Mouse (Mus musculus) heart, embryonic 12.5 days (tissue): ENCODE data around the gene Kif5c. TPM values are rescaled to one million over a fixed set of nuclear protein-coding genes. Genes with fewer than 3 reads are reported as not detected.

Source experiments
- ATAC-seq: fragments of 200-750 bp; cut with Nextera tagmentation; 2 replicates; pipeline ENCODE4 v1.8.0; 2017; ENCODE audit warnings: moderate TSS enrichment, moderate library complexity; ENCODE audit not compliant: insufficient number of reproducible peaks, low FRiP score
- H3K27ac ChIP-seq: fragments of 300-500 bp; sonication (generic); 2 replicates; pipeline ENCODE4 v1.5.1; 2016; ENCODE audit warnings: mild to moderate bottlenecking, moderate library complexity; ENCODE audit not compliant: poor library complexity, severe bottlenecking
- H3K27me3 ChIP-seq: fragments of 300-500 bp; sonication (generic); replicated peaks from 2 replicates; pipeline ENCODE4 v1.6.1; 2016; ENCODE audit warnings: mild to moderate bottlenecking, moderate library complexity
- H3K36me3 ChIP-seq: fragments of 300-500 bp; sonication (generic); 2 replicates; pipeline ENCODE4 v1.6.1; 2016; ENCODE audit warnings: mild to moderate bottlenecking, moderate library complexity
- H3K4me1 ChIP-seq: fragments of 300-500 bp; sonication (generic); replicated peaks from 2 replicates; pipeline ENCODE4 v1.6.1; 2016; ENCODE audit warnings: mild to moderate bottlenecking
- H3K4me2 ChIP-seq: fragments of 300-500 bp; sonication (generic); 2 replicates; pipeline ENCODE4 v1.6.1; 2016; ENCODE audit warnings: mild to moderate bottlenecking, moderate library complexity
- H3K4me3 ChIP-seq: fragments of 300-500 bp; sonication (generic); 2 replicates; pipeline ENCODE4 v1.5.1; 2016; ENCODE audit warnings: mild to moderate bottlenecking
- H3K9ac ChIP-seq: fragments of 300-500 bp; sonication (generic); 2 replicates; pipeline ENCODE4 v1.6.1; 2016; ENCODE audit warnings: mild to moderate bottlenecking, moderate library complexity
- H3K9me3 ChIP-seq: fragments of 300-500 bp; sonication (generic); replicated peaks from 2 replicates; pipeline ENCODE4 v1.6.1; 2016; ENCODE audit warnings: mild to moderate bottlenecking, moderate library complexity
- WGBS: fragments of 180-500 bp; shearing (Covaris S2); methylation state at CpG from one replicate; pipeline ENCODE4 v1.1.7; 2016; 5-methylcytosine and 5-hydroxymethylcytosine counted together
- polyA plus RNA-seq: library from polyadenylated mRNA; unstranded; fragments of >200 nt; fragmentation: Nextera tagmentation; extraction: Ambion mirVana; gene quantifications from 2 replicates; pipeline ENCODE4 v1.2.1, GENCODE M21; 2016

The Kif5c gene
- polyA plus RNA-seq, 1 experiment from 2014 or later = 1.2 TPM

- H3K4me3 ChIP-seq = no peak overlapping the region
- no peak overlapping the region for H3K9ac ChIP-seq
- H3K36me3 ChIP-seq = no peaks in the 10 kb centered on the region
- no peaks in the 10 kb centered on the region for H3K9me3 ChIP-seq
- H3K27ac ChIP-seq = no peak overlapping the region
- 58% methylated on average over 1 of the region's 1 CpGs for WGBS
- ATAC-seq = no peak
- H3K4me2 ChIP-seq = no peak overlapping the region
- no peaks in the 10 kb centered on the region for H3K27me3 ChIP-seq
- H3K4me1 ChIP-seq = peaks cover 13% of the 10 kb centered on the region
Observed at GRCm38 (mm10) chr2:49651737-49652136, 32.6 kb downstream of the Kif5c start.

GRCm38 (mm10) chr2:49654606-49655005, 35.5 kb downstream of the Kif5c start:
- Histone ChIP-seq H3K36me3 (no peaks in the 10 kb centered on the region), H3K4me2 (no peak overlapping the region), H3K9ac (no peak overlapping the region), H3K9me3 (no peaks in the 10 kb centered on the region), H3K27ac (no peak overlapping the region), H3K4me3 (no peak overlapping the region), H3K4me1 (no peaks in the 10 kb centered on the region), H3K27me3 (no peaks in the 10 kb centered on the region)
- whole genome bisulfite sequencing = 80% methylated on average over 10 of the region's 10 CpGs
- no peak for ATAC-seq

- WGBS = 74% methylated on average over 11 of the region's 11 CpGs
- H3K27ac ChIP-seq = no peak overlapping the region
- no peak for ATAC-seq
Observed at GRCm38 (mm10) chr2:49655195-49655873, 36.2 kb downstream of the Kif5c start.

GRCm38 (mm10) chr2:49655874-49656195, 36.7 kb downstream of the Kif5c start:
- WGBS = 75% methylated on average over 3 of the region's 3 CpGs
- Histone ChIP-seq H3K4me3 (no peak overlapping the region), H3K9me3 (no peaks in the 10 kb centered on the region), H3K4me2 (no peak overlapping the region), H3K27me3 (no peaks in the 10 kb centered on the region), H3K27ac (no peak overlapping the region), H3K36me3 (no peaks in the 10 kb centered on the region), H3K9ac (no peak overlapping the region), H3K4me1 (no peaks in the 10 kb centered on the region)
- ATAC-seq = no peak

More at GRCm38 (mm10) chr2:49655195-49655873, 36.2 kb downstream of the Kif5c start:
- Histone ChIP-seq H3K9me3 (no peaks in the 10 kb centered on the region), H3K27me3 (no peaks in the 10 kb centered on the region), H3K4me2 (no peak overlapping the region), H3K36me3 (no peaks in the 10 kb centered on the region), H3K4me1 (no peaks in the 10 kb centered on the region), H3K4me3 (no peak overlapping the region), H3K9ac (no peak overlapping the region)

GRCm38 (mm10) chr2:49656988-49657387, 37.9 kb downstream of the Kif5c start:
- H3K36me3 ChIP-seq = no peaks in the 10 kb centered on the region
- ATAC-seq = no peak
- no peak overlapping the region for H3K9ac ChIP-seq
- no peaks in the 10 kb centered on the region for H3K4me1 ChIP-seq
- 77% methylated on average over 2 of the region's 2 CpGs for WGBS
- H3K27me3 ChIP-seq = no peaks in the 10 kb centered on the region
- H3K9me3 ChIP-seq = no peaks in the 10 kb centered on the region
- H3K4me3 ChIP-seq = no peak overlapping the region
- no peak overlapping the region for H3K27ac ChIP-seq
- H3K4me2 ChIP-seq = no peak overlapping the region

GRCm38 (mm10) chr2:49657666-49658065, 38.6 kb downstream of the Kif5c start:
- H3K4me1 ChIP-seq = no peaks in the 10 kb centered on the region
- H3K27me3 ChIP-seq = no peaks in the 10 kb centered on the region
- no peaks in the 10 kb centered on the region for H3K9me3 ChIP-seq
- no peak overlapping the region for H3K4me2 ChIP-seq
- WGBS = 84% methylated on average over 3 of the region's 3 CpGs
- H3K4me3 ChIP-seq = no peak overlapping the region
- H3K27ac ChIP-seq = no peak overlapping the region
- ATAC-seq = no peak
- no peaks in the 10 kb centered on the region for H3K36me3 ChIP-seq
- no peak overlapping the region for H3K9ac ChIP-seq

GRCm38 (mm10) chr2:49658988-49659387, 39.9 kb downstream of the Kif5c start:
- Histone ChIP-seq H3K4me1 (no peaks in the 10 kb centered on the region), H3K4me2 (no peak overlapping the region), H3K9ac (no peak overlapping the region), H3K27ac (no peak overlapping the region), H3K27me3 (no peaks in the 10 kb centered on the region), H3K4me3 (no peak overlapping the region), H3K36me3 (no peaks in the 10 kb centered on the region), H3K9me3 (no peaks in the 10 kb centered on the region)
- 69% methylated on average over 4 of the region's 4 CpGs for WGBS
- no peak for ATAC-seq

GRCm38 (mm10) chr2:49659964-49660363, 40.9 kb downstream of the Kif5c start:
- Histone ChIP-seq H3K27me3 (no peaks in the 10 kb centered on the region), H3K4me1 (no peaks in the 10 kb centered on the region), H3K27ac (no peak overlapping the region), H3K4me2 (no peak overlapping the region), H3K9ac (no peak overlapping the region), H3K4me3 (no peak overlapping the region), H3K36me3 (no peaks in the 10 kb centered on the region), H3K9me3 (no peaks in the 10 kb centered on the region)
- WGBS = 59% methylated on average over 8 of the region's 8 CpGs
- no peak for ATAC-seq

GRCm38 (mm10) chr2:49660375-49660923, 41.4 kb downstream of the Kif5c start:
- H3K36me3 ChIP-seq = no peaks in the 10 kb centered on the region
- 86% methylated on average over 12 of the region's 12 CpGs for WGBS
- H3K4me1 ChIP-seq = no peaks in the 10 kb centered on the region
- no peak overlapping the region for H3K4me3 ChIP-seq
- no peak for ATAC-seq
- no peaks in the 10 kb centered on the region for H3K27me3 ChIP-seq
- H3K9me3 ChIP-seq = no peaks in the 10 kb centered on the region
- H3K27ac ChIP-seq = no peak overlapping the region
- no peak overlapping the region for H3K9ac ChIP-seq
- H3K4me2 ChIP-seq = no peak overlapping the region

GRCm38 (mm10) chr2:49661348-49661747, 42.2 kb downstream of the Kif5c start:
- H3K9ac ChIP-seq = no peak overlapping the region
- H3K27ac ChIP-seq = no peak overlapping the region
- H3K4me3 ChIP-seq = no peak overlapping the region
- H3K4me1 ChIP-seq = no peaks in the 10 kb centered on the region
- H3K36me3 ChIP-seq = no peaks in the 10 kb centered on the region
- no peak for ATAC-seq
- no peaks in the 10 kb centered on the region for H3K9me3 ChIP-seq
- no peak overlapping the region for H3K4me2 ChIP-seq
- no peaks in the 10 kb centered on the region for H3K27me3 ChIP-seq

- 75% methylated on average over 3 of the region's 3 CpGs for WGBS
- no peaks in the 10 kb centered on the region for H3K36me3 ChIP-seq
- H3K27me3 ChIP-seq = no peaks in the 10 kb centered on the region
- no peak overlapping the region for H3K4me3 ChIP-seq
- no peak overlapping the region for H3K9ac ChIP-seq
- ATAC-seq = no peak
- no peaks in the 10 kb centered on the region for H3K9me3 ChIP-seq
- H3K4me2 ChIP-seq = no peak overlapping the region
- H3K4me1 ChIP-seq = no peaks in the 10 kb centered on the region
- H3K27ac ChIP-seq = no peak overlapping the region
Observed at GRCm38 (mm10) chr2:49661872-49662271, 42.8 kb downstream of the Kif5c start.
